Mouse (Mus musculus): Measurements from ENCODE around the gene Ptcd2.

DNA sequence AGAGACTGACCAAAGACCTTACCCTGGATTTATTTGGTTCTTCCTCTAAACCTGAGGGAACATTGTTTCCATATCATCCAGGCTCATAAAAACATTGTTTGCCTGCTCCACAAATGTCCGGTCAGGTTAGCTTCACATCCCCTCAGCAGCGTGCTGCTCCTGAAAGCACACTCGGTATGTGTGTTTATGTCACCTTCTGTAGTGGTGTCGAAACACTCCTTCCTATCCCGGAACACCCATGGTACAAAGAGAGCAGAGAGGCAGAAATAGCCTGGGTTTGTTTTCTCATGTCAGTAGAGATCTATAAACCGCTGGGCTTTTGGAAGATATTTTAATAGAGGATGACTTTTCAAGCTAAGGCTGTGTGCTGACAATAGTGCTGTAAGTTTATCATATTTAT lies 32.5 kb upstream of the Ptcd2 start:
- TF ChIP-seq CTCF (IDR thresholded peaks at IDR 0.05; ENCODE audit: low read depth, low read length): no peak
- no peak for TF ChIP-seq POLR2A (IDR thresholded peaks at IDR 0.05; ENCODE audit: borderline replicate concordance, low read depth, low read length)

All from bone marrow macrophage, adult 2 months (primary cell).